Mouse (Mus musculus) cerebellum, adult 9-11 months (tissue): ENCODE results near the gene Map7d1.

ENCODE experiments used
- DNase-seq: peaks from one replicate; pipeline ENCODE4 v3.0.0; 2022

Map7d1 gene

GRCm38 (mm10) chr4:126256131-126256791 is at the start of gene Map7d1:
TSS of gene Map7d1 (minus strand) at chr4:126256343.
- DNase-seq: peak; percentile 93

GRCm38 (mm10) chr4:126305428-126305827 is 49.3 kb upstream of the Map7d1 start:
- DNase-seq: no peak

GRCm38 (mm10) chr4:126303877-126304276 is 47.7 kb upstream of the Map7d1 start:
- DNase-seq: no peak

- DNase-seq: peak; percentile 70
These were observed 45.6 kb upstream of the Map7d1 start for GRCm38 (mm10) chr4:126301584-126302309.

GRCm38 (mm10) chr4:126300916-126301583 is 44.9 kb upstream of the Map7d1 start:
- peak; percentile 46 for DNase-seq

GRCm38 (mm10) chr4:126296617-126297101 is 40.5 kb upstream of the Map7d1 start:
- DNase-seq: peak; percentile 77

- DNase-seq: no peak
These were observed 39.8 kb upstream of the Map7d1 start for GRCm38 (mm10) chr4:126295937-126296336.

- DNase-seq: no peak
These were observed 39.0 kb upstream of the Map7d1 start for GRCm38 (mm10) chr4:126295152-126295551.

GRCm38 (mm10) chr4:126291196-126291595 is 35.1 kb upstream of the Map7d1 start:
- no peak for DNase-seq

- no peak for DNase-seq
These were observed 34.2 kb upstream of the Map7d1 start for GRCm38 (mm10) chr4:126290314-126290713.

- no peak for DNase-seq
These were observed 32.0 kb upstream of the Map7d1 start for GRCm38 (mm10) chr4:126288085-126288666.

- no peak for DNase-seq
These were observed 31.3 kb upstream of the Map7d1 start for GRCm38 (mm10) chr4:126287302-126287995.

GRCm38 (mm10) chr4:126286492-126286891 is 30.3 kb upstream of the Map7d1 start, which contains the start of gene Col8a2:
TSS of gene Col8a2 (plus strand) at chr4:126286793.
- DNase-seq: no peak

- no peak for DNase-seq
These were observed 27.4 kb upstream of the Map7d1 start for GRCm38 (mm10) chr4:126283582-126283981.

GRCm38 (mm10) chr4:126281706-126282105 is 25.6 kb upstream of the Map7d1 start:
- no peak for DNase-seq

- DNase-seq: no peak
These were observed 22.8 kb upstream of the Map7d1 start for GRCm38 (mm10) chr4:126278961-126279360.

- DNase-seq: peak; percentile 45
These were observed 22.4 kb upstream of the Map7d1 start for GRCm38 (mm10) chr4:126278565-126278915.

- DNase-seq: peak; percentile 72
These were observed 21.9 kb upstream of the Map7d1 start for GRCm38 (mm10) chr4:126277906-126278564.

- DNase-seq: peak; percentile 88
These were observed 19.6 kb upstream of the Map7d1 start for GRCm38 (mm10) chr4:126275681-126276131.

GRCm38 (mm10) chr4:126275081-126275480 is 18.9 kb upstream of the Map7d1 start:
- peak; percentile 78 for DNase-seq

- DNase-seq: peak; percentile 91
These were observed 17.6 kb upstream of the Map7d1 start for GRCm38 (mm10) chr4:126273753-126274152.

- no peak for DNase-seq
These were observed 13.1 kb upstream of the Map7d1 start for GRCm38 (mm10) chr4:126269292-126269691.
